Mouse (Mus musculus) retina, embryonic 14.5 days (tissue): Measurements from ENCODE around the gene Scg3.
"Not testable (repeated sequence)": the region's sequence is repeated elsewhere in the genome, so short reads cannot be mapped to it uniquely, and the experiment has no call there.

Experiments used
- DNase-seq: peaks from one replicate; pipeline ENCODE4 v3.0.0-alpha.2; 2015; ENCODE audit warnings: low spot score

Gene Scg3

GRCm38 (mm10) chr9:75625556-75626307 is 58.1 kb downstream of the Scg3 start, which contains the start of gene Lysmd2:
Gene Lysmd2 (plus strand): TSS chr9:75625741.
- DNase-seq: peak; percentile 75

GRCm38 (mm10) chr9:75624983-75625555 is 58.8 kb downstream of the Scg3 start:
- DNase-seq: no peak

DNA sequence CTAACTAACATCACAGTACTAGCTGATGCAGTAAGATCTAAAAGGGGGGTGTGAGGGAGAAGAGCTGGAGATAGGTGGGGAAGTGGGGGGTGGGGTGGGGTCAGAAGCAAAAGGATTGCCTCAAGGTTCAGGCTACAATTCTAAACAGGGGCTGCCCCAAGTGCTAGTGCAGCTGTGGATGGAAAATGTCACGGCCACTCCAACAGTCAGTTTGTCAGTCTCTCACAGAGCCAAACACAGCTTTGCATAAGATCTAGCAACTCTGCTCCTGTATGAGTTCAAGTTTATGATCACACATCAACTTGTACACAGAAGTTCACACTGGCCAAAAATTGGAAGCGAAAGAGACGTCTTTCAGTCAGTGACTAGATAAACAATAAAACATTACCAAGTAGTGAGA is 62.4 kb downstream of the Scg3 start:
- DNase-seq: no peak

DNA sequence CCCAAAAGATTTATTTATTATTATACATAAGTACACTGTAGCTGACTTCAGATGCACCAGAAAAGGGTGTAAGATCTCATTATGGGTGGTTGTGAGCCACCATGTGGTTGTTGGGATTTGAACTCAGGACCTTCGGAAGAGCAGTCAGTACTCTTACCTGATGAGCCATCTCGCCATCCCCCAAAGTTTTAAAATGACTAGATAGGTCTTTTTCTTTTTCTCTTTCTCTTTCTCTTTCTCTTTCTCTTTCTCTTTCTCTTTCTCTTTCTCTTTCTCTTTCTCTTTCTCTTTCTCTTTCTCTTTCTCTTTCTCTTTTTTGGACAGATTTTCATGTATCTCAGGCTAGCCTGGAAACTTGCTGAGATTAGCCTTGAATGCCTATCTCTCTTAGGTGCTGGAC is 64.1 kb downstream of the Scg3 start:
- DNase-seq: not testable (repeated sequence)

DNA sequence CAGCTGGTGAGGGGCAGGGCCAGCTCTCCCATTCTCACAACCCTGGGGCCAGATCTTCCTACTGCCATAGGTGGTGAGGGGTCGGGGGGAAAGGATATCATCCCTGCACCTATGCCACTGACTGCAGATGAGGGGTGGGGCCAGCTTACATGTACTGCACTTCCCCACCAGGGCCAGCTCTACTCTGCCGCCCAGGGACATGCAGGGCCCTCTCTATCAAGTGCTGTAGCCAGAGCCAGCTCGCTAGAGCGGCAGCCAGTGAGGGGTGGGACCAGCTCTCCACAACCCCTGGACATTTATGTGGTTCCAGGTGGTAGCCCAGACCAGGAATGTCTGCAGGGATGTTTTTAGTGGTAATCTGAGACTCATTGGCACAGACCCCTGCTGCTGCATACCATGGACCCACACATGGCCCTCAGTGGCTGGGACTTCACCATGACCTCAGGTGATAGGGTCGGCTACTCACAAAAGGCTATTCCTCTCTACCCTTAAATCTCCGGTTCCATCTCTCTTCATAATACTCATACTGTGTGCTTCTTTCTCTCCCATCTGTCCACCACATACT is 64.9 kb downstream of the Scg3 start:
- no peak for DNase-seq

DNA sequence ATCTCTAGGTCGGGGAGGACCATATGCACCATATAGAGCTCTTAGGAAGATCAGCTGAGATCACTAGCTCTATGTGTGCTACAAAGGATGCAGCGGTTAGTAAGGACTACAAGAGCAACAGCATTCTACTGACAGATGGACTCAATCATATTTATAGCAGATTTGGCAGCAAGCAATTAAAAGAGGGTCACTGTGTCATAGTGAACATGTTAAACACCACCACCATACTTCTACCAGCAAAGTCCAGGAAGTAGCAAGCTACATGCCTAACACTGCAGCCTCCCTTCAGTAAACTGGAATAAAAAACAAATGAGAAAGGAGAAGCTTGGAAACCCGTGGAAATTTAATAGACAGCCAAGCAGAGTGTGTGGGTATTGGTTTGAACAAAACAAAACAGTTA is 67.3 kb downstream of the Scg3 start:
- no peak for DNase-seq

DNA sequence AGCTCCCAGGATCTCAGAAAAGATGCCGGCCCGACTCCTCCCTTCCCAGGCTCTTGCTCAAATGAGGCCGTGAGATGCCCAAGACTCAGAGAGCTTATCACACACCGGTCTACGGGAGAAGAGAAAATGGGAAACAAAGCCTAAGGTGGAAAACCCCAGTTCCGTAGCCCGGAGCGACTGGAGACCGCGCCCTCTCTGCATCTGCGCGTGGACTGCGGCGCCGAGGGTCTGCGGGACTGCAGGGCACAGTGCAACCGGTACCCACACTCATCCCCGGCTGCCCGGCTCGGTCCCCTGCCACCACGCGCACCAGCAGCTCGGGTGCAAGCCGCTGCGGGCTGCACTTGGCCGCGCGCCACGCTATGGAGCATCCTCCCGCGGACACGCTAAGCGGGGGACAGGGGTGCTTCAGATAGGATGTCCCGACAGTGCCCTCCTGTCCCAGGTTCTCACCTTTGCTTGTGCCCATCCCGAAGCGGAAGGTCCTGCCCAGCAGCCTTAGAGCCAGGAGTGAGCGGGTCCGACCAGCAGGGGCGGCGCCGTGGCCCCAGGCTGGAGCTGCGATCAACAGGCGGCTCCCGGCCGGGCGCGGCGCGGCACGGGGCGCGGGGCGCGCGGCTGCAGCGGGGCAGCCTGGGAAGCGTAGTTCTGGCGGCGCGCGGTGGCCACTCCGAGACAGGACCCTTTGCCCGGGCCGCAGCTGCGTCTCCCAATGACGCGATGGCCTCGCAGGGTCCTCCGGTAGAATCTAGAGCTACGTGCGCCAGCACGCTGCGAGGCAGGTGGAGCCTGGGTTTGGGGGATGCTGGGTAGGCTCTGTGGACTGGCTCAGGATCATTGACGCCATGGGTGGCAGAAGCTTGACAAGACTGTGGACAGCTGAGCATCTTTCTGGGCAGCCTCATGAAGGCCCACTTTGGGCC is 73.0 kb downstream of the Scg3 start, which contains the start of gene Tmod2:
Gene Tmod2, minus strand, starts transcription at position 755 of the 923 bp plus-strand sequence.
- DNase-seq: peak; percentile 76

GRCm38 (mm10) chr9:75609965-75610364 is 73.9 kb downstream of the Scg3 start:
- DNase-seq: no peak

GRCm38 (mm10) chr9:75609505-75609904 is 74.4 kb downstream of the Scg3 start:
- DNase-seq: no peak

DNA sequence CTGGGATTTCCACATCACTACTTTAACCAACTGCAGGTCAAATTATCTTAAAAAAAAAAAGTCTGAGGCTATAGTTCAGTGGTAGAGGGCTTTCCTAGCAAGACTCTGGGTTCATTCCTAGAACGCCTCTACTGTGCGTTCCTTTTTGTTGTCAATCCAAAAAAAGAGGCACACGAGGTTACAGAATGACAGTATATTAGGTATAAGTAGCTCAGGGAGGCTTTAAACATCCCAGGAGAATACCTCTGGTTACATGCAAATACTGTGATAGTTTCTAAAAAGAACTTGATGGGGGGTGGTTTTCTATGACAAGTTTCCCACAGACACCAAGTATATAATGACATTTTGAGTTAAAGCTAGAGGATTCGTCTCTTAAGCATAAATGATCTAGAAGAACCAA is 76.4 kb downstream of the Scg3 start:
- DNase-seq: no peak

DNA sequence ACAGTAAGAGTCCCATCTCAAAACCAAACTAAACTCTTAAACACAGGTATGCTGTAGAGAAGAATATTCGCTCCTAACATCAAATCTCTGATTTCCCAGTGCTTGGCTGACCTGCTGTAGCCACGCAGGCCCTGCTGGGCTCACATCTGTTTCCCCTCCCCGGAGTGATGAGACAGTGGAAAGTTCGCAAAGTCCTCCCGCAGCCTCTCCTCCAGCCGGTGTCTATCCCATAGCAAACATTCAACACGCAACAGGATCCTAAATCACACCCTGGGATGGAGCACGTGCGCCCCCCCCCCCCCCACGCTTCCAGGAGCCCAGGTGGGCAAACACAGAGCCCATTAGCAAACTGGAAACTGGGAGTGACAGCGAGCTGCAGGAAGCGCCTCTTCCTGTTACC is 82.3 kb downstream of the Scg3 start:
- no peak for DNase-seq

GRCm38 (mm10) chr9:75600166-75600934 is 83.5 kb downstream of the Scg3 start:
- no peak for DNase-seq

GRCm38 (mm10) chr9:75599191-75599841 is 84.5 kb downstream of the Scg3 start:
- DNase-seq: no peak

- DNase-seq: peak; percentile 7
Observed at GRCm38 (mm10) chr9:75597596-75597995, 86.3 kb downstream of the Scg3 start.

GRCm38 (mm10) chr9:75597036-75597435 is 86.8 kb downstream of the Scg3 start:
- no peak for DNase-seq

DNA sequence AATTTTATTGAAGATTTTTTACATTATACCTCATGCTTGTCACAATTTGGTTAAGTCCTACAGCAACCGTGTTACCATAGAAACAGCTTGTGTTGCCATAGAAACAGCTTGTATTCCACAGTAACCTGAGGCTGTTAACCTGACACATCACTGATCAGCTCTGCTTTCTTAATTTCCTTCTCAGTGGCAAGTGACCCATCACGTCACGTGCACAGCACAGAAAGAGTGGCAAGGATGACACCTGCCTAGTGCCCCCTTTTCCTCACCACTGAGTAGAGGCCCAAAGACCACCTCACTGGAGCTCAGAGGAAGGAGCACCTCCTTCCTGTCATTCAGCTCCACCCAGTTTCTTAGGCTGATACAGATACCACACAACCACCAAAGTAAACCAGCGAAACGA is 90.4 kb downstream of the Scg3 start:
- DNase-seq: peak; percentile 33
